Comparison of ENCODE assay signal across 8 mouse cellular contexts in genomic region chr12:5410391-5411115, GRCm38 (mm10). TPM values are rescaled to one million over a fixed set of nuclear protein-coding genes. Genes with fewer than 3 reads are reported as not detected.
DNase-seq lines count a peak whose midpoint lies in the region; ATAC-seq lines count a peak whose summit lies in the region.

No protein-coding gene starts in this region.

- H3K27ac ChIP-seq in embryonic facial prominence, embryonic 13.5 days, result 0 out of 2 replicates have a peak overlapping the region, but pooled peaks have one; percentile 28
- H3K27ac ChIP-seq in midbrain, embryonic 11.5 days (ENCODE audit: low read depth, low read length), result no peak overlapping the region

- no peaks in the 10 kb centered on the region; the same call in 1 of the 2 replicates for H3K27me3 ChIP-seq in embryonic facial prominence, embryonic 13.5 days
- H3K27me3 ChIP-seq in midbrain, embryonic 11.5 days (ENCODE audit: control insufficient read depth, insufficient read depth, low read length), result no peaks in the 10 kb centered on the region

- H3K9ac ChIP-seq in embryonic facial prominence, embryonic 13.5 days, result no peak overlapping the region
- H3K9ac ChIP-seq in midbrain, embryonic 11.5 days (ENCODE audit: low read length), result no peak overlapping the region

- no peaks in the 10 kb centered on the region for H3K36me3 ChIP-seq in embryonic facial prominence, embryonic 13.5 days
- H3K36me3 ChIP-seq in midbrain, embryonic 11.5 days (ENCODE audit: control insufficient read depth, insufficient read depth, low read length), result no peaks in the 10 kb centered on the region

- peak; percentile 95 for DNase-seq in brain, adult 2 months (ENCODE audit: low read depth, low spot score)
- DNase-seq in heart, adult 18-20 months, result peak; percentile 80 to 83
- DNase-seq in kidney, adult 11 months, result peak; percentile 78
- DNase-seq in left cerebral cortex, postnatal 25 days (ENCODE audit: low spot score in 2 of 2), result peak; percentile 87 to 90
- DNase-seq in midbrain, embryonic 11.5 days (ENCODE audit: low spot score, missing footprints), result peak; percentile 99
- peak; percentile 48 to 73 for DNase-seq in spleen, postnatal 4 days (ENCODE audit: low spot score in 2 of 2)

- H3K4me3 ChIP-seq in embryonic facial prominence, embryonic 13.5 days, result peak overlapping the region; percentile 20
- no peak overlapping the region for H3K4me3 ChIP-seq in midbrain, embryonic 11.5 days (ENCODE audit: low read depth, low read length)

- H3K4me2 ChIP-seq in embryonic facial prominence, embryonic 13.5 days, result peak overlapping the region; percentile 53
- H3K4me2 ChIP-seq in midbrain, embryonic 11.5 days, result 0 out of 2 replicates have a peak overlapping the region, but pooled peaks have one; percentile 8

- intact Hi-C loops in left cerebral cortex, postnatal 25 days (cut with DNase I), result no loop called here

- WGBS in embryonic facial prominence, embryonic 13.5 days, result 5% methylated on average over 16 of the region's 16 CpGs
- WGBS in midbrain, embryonic 11.5 days, result 6% methylated on average over 16 of the region's 16 CpGs

- no peaks in the 10 kb centered on the region for H3K9me3 ChIP-seq in embryonic facial prominence, embryonic 13.5 days
- no peaks in the 10 kb centered on the region for H3K9me3 ChIP-seq in midbrain, embryonic 11.5 days (ENCODE audit: control insufficient read depth, low read length)

- peak; percentile 81 for ATAC-seq in embryonic facial prominence, embryonic 13.5 days (ENCODE audit: insufficient number of reproducible peaks, insufficient read depth, low FRiP score, low TSS enrichment, low read depth)
- ATAC-seq in midbrain, embryonic 11.5 days (ENCODE audit: low FRiP score), result peak; percentile 92
- ATAC-seq in inflammation-experienced regulatory T-cells, adult 6 months, result no peak

- H3K4me1 ChIP-seq in embryonic facial prominence, embryonic 13.5 days, result peaks cover 20% of the 10 kb centered on the region
- peaks cover 4% of the 10 kb centered on the region for H3K4me1 ChIP-seq in midbrain, embryonic 11.5 days (ENCODE audit: control insufficient read depth, insufficient read depth, low read length)

RNA-seq across cellular contexts. Expression of gene Klhl29, which starts 35.1 kb away (rescaled TPM):
- polyA plus RNA-seq in embryonic facial prominence, embryonic 13.5 days (2015; fragmentation: Nextera tagmentation; extraction: Ambion mirVana), result 2.0 and 2.3 TPM in 2 replicates
- total RNA-seq in heart, adult 18-20 months (2021), result under 1 TPM; 0.27 to 0.44 TPM
- total RNA-seq in left cerebral cortex, postnatal 25 days (2021), result 10 to 100 TPM; 43.8 to 46.2 TPM
- polyA plus RNA-seq in midbrain, embryonic 11.5 days (2014; fragmentation: Nextera tagmentation; extraction: Ambion mirVana), result 1.9 and 2.0 TPM in 2 replicates
- under 1 TPM in 2 of 3 experiments, not detected in 1; 0.33 to 0.42 TPM for polyA plus RNA-seq in inflammation-experienced regulatory T-cells, adult 6 months (2017; shearing (Covaris generic))
